In the genomic region with DNA sequence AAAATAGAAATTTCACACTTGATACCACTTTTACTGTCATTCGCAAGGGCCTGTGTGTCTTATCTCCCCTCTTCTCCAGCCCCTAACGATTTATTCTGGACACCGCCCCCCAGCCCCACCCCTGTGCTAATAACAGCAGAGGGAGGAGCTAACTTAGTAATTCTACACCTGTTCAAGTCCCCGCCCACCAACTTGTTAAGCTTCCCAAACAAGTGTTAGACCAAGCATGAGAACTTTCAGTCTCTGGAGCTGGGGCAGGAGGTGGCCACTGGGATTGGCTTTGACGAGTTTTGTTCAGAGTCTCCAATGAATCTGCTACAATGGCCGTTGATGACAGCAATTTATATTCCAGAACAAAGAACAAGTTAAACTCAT, we compare ENCODE assay signal across 8 mouse cellular contexts.
DNase-seq lines count a peak whose midpoint lies in the region; ATAC-seq and TF ChIP-seq lines count a peak whose summit lies in the region.

No protein-coding gene starts in this region.

- H3K4me3 ChIP-seq in layer of hippocampus, adult 2 months = peak overlapping the region; percentile 60
- H3K4me3 ChIP-seq in embryonic facial prominence, embryonic 12.5 days = peak overlapping the region; percentile 35
- H3K4me3 ChIP-seq in heart, embryonic 12.5 days = peak overlapping the region; percentile 46
- H3K4me3 ChIP-seq in lung, postnatal 0 days (ENCODE audit: low read depth, low read length) = peak overlapping the region; percentile 43

- 3% methylated on average over 6 of the region's 6 CpGs for WGBS in embryonic facial prominence, embryonic 12.5 days
- 2% methylated on average over 6 of the region's 6 CpGs for WGBS in heart, embryonic 12.5 days
- under 1% methylated on average over 5 of the region's 6 CpGs for WGBS in lung, postnatal 0 days

- H3K9me3 ChIP-seq in embryonic facial prominence, embryonic 12.5 days = no peaks in the 10 kb centered on the region
- peaks cover 7% of the 10 kb centered on the region; the same call in 1 of the 2 replicates for H3K9me3 ChIP-seq in heart, embryonic 12.5 days (replicated peaks)
- H3K9me3 ChIP-seq in lung, postnatal 0 days (ENCODE audit: low read length) = no peaks in the 10 kb centered on the region

- peak overlapping the region; percentile 77 for H3K27ac ChIP-seq in layer of hippocampus, adult 2 months
- no peak overlapping the region for H3K27ac ChIP-seq in embryonic facial prominence, embryonic 12.5 days
- peak overlapping the region; percentile 61 for H3K27ac ChIP-seq in heart, embryonic 12.5 days (ENCODE audit: poor library complexity, severe bottlenecking)
- H3K27ac ChIP-seq in lung, postnatal 0 days (ENCODE audit: low read length) = no peak overlapping the region

- H3K36me3 ChIP-seq in embryonic facial prominence, embryonic 12.5 days = no peaks in the 10 kb centered on the region
- H3K36me3 ChIP-seq in heart, embryonic 12.5 days = no peaks in the 10 kb centered on the region
- H3K36me3 ChIP-seq in lung, postnatal 0 days (ENCODE audit: insufficient read depth, low read length) = no peaks in the 10 kb centered on the region

- no peak for DNase-seq in layer of hippocampus, adult 2 months (ENCODE audit: low spot score in 2 of 2)
- DNase-seq in layer of hippocampus, adult 8-10 months (ENCODE audit: low spot score in 2 of 2) = no peak
- peak; percentile 73 for DNase-seq in kidney, adult 9 months
- peak; percentile 86 for DNase-seq in lung, postnatal 0 days (ENCODE audit: low spot score)
- DNase-seq in retina, embryonic 14.5 days (ENCODE audit: low spot score) = peak; percentile 75
- DNase-seq in layer of hippocampus, adult 11-12 months (ENCODE audit: low spot score) = no peak

- H3K9ac ChIP-seq in embryonic facial prominence, embryonic 12.5 days = no peak overlapping the region
- H3K9ac ChIP-seq in heart, embryonic 12.5 days = peak overlapping the region; percentile 34; the same call in 1 of the 2 replicates
- peak overlapping the region; percentile 17; the same call in 1 of the 2 replicates for H3K9ac ChIP-seq in lung, postnatal 0 days (replicated peaks; ENCODE audit: low read depth)

- TF ChIP-seq CTCF in layer of hippocampus, adult 2 months (conservative IDR thresholded peaks at IDR 0.05) = no peak
- TF ChIP-seq CTCF in lung, postnatal 0 days (IDR thresholded peaks at IDR 0.05) = no peak

- peaks cover 12% of the 10 kb centered on the region for H3K4me1 ChIP-seq in embryonic facial prominence, embryonic 12.5 days
- H3K4me1 ChIP-seq in heart, embryonic 12.5 days (replicated peaks) = peaks cover 16% of the 10 kb centered on the region; the same call in 1 of the 2 replicates
- no peaks in the 10 kb centered on the region for H3K4me1 ChIP-seq in lung, postnatal 0 days (ENCODE audit: insufficient read depth, low read depth, low read length)

- TF ChIP-seq EP300 in lung, postnatal 0 days (IDR thresholded peaks at IDR 0.05) = no peak

- ATAC-seq in embryonic facial prominence, embryonic 12.5 days (ENCODE audit: insufficient number of reproducible peaks, insufficient read depth, low FRiP score, low TSS enrichment) = no peak
- peak; percentile 84 for ATAC-seq in heart, embryonic 12.5 days (ENCODE audit: insufficient number of reproducible peaks, low FRiP score)
- peak; percentile 83 for ATAC-seq in lung, postnatal 0 days

- no peaks in the 10 kb centered on the region for H3K27me3 ChIP-seq in embryonic facial prominence, embryonic 12.5 days
- H3K27me3 ChIP-seq in heart, embryonic 12.5 days (replicated peaks) = no peaks in the 10 kb centered on the region
- H3K27me3 ChIP-seq in lung, postnatal 0 days (replicated peaks; ENCODE audit: insufficient read depth, low read length) = no peaks in the 10 kb centered on the region

- H3K4me2 ChIP-seq in embryonic facial prominence, embryonic 12.5 days (replicated peaks) = peak overlapping the region; percentile 58
- H3K4me2 ChIP-seq in heart, embryonic 12.5 days = peak overlapping the region; percentile 67
- peak overlapping the region; percentile 59 for H3K4me2 ChIP-seq in lung, postnatal 0 days (replicated peaks; ENCODE audit: low read depth, low read length)

Comparison
In these comparisons a context has a peak if more than half of its experiments do, and no peak if none do; other contexts are left out.
1. DNase-seq: peak in kidney, adult 9 months (single experiment), lung, postnatal 0 days (single experiment) and retina, embryonic 14.5 days (single experiment); none in layer of hippocampus, adult 2 months (0 of 2), layer of hippocampus, adult 8-10 months (0 of 2) and layer of hippocampus, adult 11-12 months (single experiment).
2. H3K27ac ChIP-seq: peak in layer of hippocampus, adult 2 months (single experiment) and heart, embryonic 12.5 days (single experiment); none in embryonic facial prominence, embryonic 12.5 days (single experiment) and lung, postnatal 0 days (single experiment).
3. Peak in every context shown above with its lines, with median percentiles within 50 percentile points of each other: H3K4me3 ChIP-seq and H3K4me2 ChIP-seq.